Mouse (Mus musculus): ENCODE results near the gene Rtn4ip1. TPM values are rescaled to one million over a fixed set of nuclear protein-coding genes. Genes with fewer than 3 reads are reported as not detected.
"Not testable (repeated sequence)": the region's sequence is repeated elsewhere in the genome, so short reads cannot be mapped to it uniquely, and the experiment has no call there.

Gene Rtn4ip1
- total RNA-seq (2022) = 10 to 100 TPM; 20.0 to 28.7 (median 26.3) TPM

- peak; percentile 91 for DNase-seq
These were observed at the start of gene Rtn4ip1, which contains the start of gene Qrsl1 for GRCm38 (mm10) chr10:43901578-43902194. Rtn4ip1 (plus strand) TSS chr10:43901807. Qrsl1 (minus strand) TSS chr10:43901745.

GRCm38 (mm10) chr10:43851898-43852297, 49.7 kb upstream of the Rtn4ip1 start:
- DNase-seq = no peak

DNA sequence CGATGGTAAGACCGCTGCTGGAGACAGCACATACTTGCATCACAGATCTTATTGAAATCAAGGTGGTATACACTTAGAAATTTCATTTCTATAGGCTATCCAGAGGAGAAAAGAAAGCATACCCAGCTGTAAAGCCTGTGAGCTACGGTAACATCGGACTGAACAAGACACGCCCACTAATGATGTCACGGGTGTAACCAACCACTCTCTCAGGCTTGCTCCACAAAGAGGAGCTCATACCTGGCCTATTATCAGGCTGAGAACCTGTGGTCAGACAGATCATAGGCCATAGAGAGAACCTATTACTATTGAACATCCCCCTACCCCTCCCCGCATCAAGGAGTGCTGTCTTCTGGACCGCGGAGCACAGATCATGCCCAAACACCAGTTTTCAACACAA, 45.7 kb upstream of the Rtn4ip1 start:
- DNase-seq = no peak

DNA sequence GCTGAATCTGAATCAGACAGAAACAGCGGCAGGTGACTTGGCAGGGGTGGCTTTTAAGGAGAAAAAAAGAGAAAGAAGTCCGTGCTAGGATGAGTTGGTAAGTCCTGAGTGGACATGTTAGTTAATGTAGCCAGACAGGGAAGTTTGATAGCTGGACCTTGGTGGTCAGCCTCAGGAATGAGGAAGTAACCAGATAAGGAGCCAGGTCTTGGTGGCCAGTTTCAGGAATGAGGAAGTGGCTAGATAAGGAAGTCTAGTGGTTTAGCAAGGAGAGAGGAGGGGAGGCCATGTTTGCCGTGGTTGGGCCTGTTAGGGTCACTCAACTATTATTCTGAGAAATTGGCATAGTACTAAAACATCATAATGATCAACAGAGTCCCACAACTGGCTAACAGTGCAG, 45.3 kb upstream of the Rtn4ip1 start:
- no peak for DNase-seq

GRCm38 (mm10) chr10:43870752-43871151, 30.9 kb upstream of the Rtn4ip1 start:
- no peak for DNase-seq

GRCm38 (mm10) chr10:43871458-43871857, 30.1 kb upstream of the Rtn4ip1 start:
- DNase-seq = no peak

GRCm38 (mm10) chr10:43887676-43888075, 13.9 kb upstream of the Rtn4ip1 start:
- no peak for DNase-seq

- no peak for DNase-seq
These were observed 12.6 kb upstream of the Rtn4ip1 start for GRCm38 (mm10) chr10:43888976-43889375.

GRCm38 (mm10) chr10:43892971-43893370, 8.6 kb upstream of the Rtn4ip1 start:
- DNase-seq = no peak

GRCm38 (mm10) chr10:43896065-43896464, 5.5 kb upstream of the Rtn4ip1 start:
- no peak for DNase-seq

- no peak for DNase-seq
These were observed 3.3 kb upstream of the Rtn4ip1 start for GRCm38 (mm10) chr10:43898276-43898675.

DNA sequence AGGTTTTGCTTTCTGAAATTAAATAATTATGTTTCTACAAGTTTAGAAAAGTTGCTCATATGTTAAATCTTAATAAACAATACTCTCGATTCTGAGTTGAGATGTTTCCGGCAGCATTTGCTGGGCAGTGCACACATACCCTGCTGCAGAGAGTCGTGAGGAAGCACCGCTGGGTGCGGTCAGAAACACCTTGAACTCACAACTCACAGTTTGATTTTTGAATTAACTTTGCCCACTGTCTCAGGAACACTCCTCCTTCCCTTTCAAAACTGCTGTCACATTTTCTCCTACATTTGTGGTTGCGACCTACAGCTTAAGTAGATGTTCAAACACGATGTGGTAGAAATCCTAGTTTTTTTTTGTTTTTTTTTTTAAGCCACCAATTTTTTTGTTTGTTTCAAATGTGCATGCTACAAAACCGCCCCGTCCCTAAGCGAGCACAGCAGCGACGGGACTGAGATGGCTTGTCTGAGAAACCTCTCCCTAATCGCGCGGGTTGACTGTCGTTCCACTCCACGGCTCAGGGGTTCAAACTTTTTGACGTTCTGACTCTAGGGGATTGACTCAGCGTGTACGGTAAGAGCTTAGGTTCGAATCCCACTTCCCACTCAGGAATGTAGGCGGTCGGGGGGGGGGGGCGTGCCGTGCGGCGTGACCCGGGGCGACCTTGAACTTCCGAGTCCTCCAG, 580 bp upstream of the Rtn4ip1 start:
- no peak for DNase-seq

DNA sequence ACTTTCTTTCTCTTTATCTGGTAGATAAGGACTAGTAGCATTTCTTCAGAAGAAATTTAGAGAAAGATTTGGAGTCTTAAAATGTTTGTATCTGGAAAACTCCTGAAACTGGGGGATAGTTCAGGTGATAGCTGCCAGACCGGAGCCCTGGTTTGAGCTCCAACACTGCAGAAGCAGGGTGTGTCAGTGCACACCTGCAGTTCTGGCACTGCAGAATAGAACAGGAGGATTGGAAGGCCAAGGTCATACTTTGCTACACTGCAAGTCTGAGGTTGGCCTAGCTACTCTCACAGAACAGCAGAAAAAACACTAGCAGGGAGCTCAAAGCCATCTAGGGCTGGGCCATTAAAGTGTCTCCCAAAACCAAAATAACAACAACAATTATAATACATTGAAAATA, 3.0 kb downstream of the Rtn4ip1 start:
- DNase-seq = no peak

- DNase-seq = no peak
These were observed 8.6 kb downstream of the Rtn4ip1 start for GRCm38 (mm10) chr10:43910032-43910872.

- no peak for DNase-seq
These were observed 9.2 kb downstream of the Rtn4ip1 start for GRCm38 (mm10) chr10:43910873-43911142.

GRCm38 (mm10) chr10:43912236-43912635, 10.6 kb downstream of the Rtn4ip1 start:
- no peak for DNase-seq

- DNase-seq = no peak
These were observed 14.6 kb downstream of the Rtn4ip1 start for GRCm38 (mm10) chr10:43916181-43916580.

DNA sequence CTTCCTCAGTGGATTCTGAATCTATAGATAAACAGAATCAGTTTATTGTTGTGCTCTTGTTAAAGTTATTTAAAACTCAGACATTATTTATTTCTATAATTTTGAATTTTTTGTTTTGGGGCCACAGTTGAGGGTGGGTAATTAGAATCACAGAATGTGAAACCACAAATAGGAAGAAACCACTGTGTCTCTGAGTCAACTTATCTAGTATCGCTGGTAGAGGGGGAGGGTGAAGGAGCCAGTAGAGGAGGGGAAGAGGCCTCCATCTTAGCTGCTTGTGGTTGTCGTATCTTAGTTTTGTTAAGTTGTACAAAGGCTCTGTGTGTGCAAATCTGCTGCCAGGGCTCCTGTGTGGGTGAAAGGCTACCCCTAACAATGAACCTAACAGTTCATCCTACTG, 15.1 kb downstream of the Rtn4ip1 start:
- no peak for DNase-seq

GRCm38 (mm10) chr10:43918696-43919608, 17.3 kb downstream of the Rtn4ip1 start:
- DNase-seq = peak; percentile 36

DNA sequence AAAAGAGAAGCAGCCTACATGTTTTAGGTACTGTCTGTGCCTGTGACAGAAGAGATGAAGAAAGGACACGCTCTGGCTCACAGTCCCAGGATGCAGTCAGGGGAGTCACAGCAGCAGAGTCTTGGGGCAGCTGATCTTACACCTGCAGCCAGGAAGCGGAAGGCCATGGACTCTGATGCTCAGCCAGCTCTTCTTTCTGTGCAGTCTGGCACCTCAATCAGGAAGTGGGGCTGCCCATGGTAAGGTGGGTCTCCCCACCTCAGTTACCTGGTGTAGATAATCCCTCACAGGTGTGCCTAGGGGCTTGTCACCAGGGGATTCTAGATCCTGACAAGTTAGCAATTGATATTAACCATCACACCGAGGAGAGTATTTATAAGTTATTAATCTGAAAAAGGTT, 21.5 kb downstream of the Rtn4ip1 start:
- no peak for DNase-seq

GRCm38 (mm10) chr10:43925776-43926175, 24.2 kb downstream of the Rtn4ip1 start:
- DNase-seq = not testable (repeated sequence)

DNA sequence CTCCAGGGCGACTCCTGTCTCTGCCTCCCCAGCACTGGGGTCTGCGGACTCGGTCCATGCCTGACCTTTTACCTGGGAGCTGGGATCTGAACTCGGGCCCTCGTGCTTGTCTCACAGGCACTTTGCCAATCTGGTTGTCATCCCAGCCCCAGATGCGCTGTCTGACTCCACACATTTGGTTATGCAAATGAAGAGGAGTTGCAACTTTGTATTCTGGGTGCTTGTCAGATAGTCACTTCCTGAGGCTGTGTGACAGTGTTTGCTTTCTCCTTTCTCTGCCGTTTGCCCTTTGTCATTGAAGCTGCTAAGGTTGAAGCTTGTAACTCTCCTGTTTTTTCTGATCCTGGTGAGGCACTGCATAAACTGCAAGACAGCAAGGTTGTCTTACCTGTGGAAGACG, 26.1 kb downstream of the Rtn4ip1 start:
- DNase-seq = no peak

GRCm38 (mm10) chr10:43928596-43928995, 27.0 kb downstream of the Rtn4ip1 start:
- DNase-seq = no peak
